In genomic region chr5:122754477-122754876, GRCm38 (mm10) we compare ENCODE assay signal across 13 mouse cellular contexts.
"Had no signal": no experiment of that assay in that cellular context is flagged by ENCODE, and none has a peak within 500 bp of the region (broad histone marks: within the 10 kb centered on the region; RNA-seq: fewer than 3 reads in every experiment).

No protein-coding gene starts in this region.

- H3K4me2 ChIP-seq: kidney, embryonic 15.5 days; liver, embryonic 13.5 days; lung, embryonic 15.5 days; midbrain, embryonic 13.5 days; neural tube, embryonic 15.5 days; stomach, embryonic 15.5 days had no signal

- H3K9ac ChIP-seq: kidney, embryonic 15.5 days; liver, embryonic 13.5 days; lung, embryonic 15.5 days; midbrain, embryonic 13.5 days; neural tube, embryonic 15.5 days; stomach, embryonic 15.5 days had no signal

- ATAC-seq: hindbrain, postnatal 0 days; midbrain, embryonic 13.5 days had no signal

- H3K4me1 ChIP-seq: kidney, embryonic 15.5 days; lung, embryonic 15.5 days; midbrain, embryonic 13.5 days; neural tube, embryonic 15.5 days; stomach, embryonic 15.5 days had no signal

- H3K27ac ChIP-seq: hindbrain, postnatal 0 days; kidney, embryonic 15.5 days; left cerebral cortex, adult 2 months; liver, embryonic 13.5 days; lung, embryonic 15.5 days; midbrain, embryonic 13.5 days; neural tube, embryonic 15.5 days; stomach, embryonic 15.5 days had no signal

- DNase-seq: kidney, adult 11 months; kidney, postnatal 25 days; liver, embryonic 13.5 days; right cerebral cortex, adult 18-20 months; right cerebral cortex, postnatal 25 days; thymus, postnatal 14 days had no signal

- H3K27me3 ChIP-seq: kidney, embryonic 15.5 days; liver, embryonic 13.5 days; lung, embryonic 15.5 days; midbrain, embryonic 13.5 days; neural tube, embryonic 15.5 days; stomach, embryonic 15.5 days had no signal

- H3K9me3 ChIP-seq: kidney, embryonic 15.5 days; liver, embryonic 13.5 days; lung, embryonic 15.5 days; midbrain, embryonic 13.5 days; neural tube, embryonic 15.5 days; stomach, embryonic 15.5 days had no signal

- H3K4me3 ChIP-seq: kidney, embryonic 15.5 days; left cerebral cortex, adult 2 months; liver, embryonic 13.5 days; lung, embryonic 15.5 days; midbrain, embryonic 13.5 days; neural tube, embryonic 15.5 days; stomach, embryonic 15.5 days had no signal
